Mouse (Mus musculus) embryonic facial prominence, embryonic 11.5 days (tissue): ENCODE measurements around the gene Macrod2. TPM values are rescaled to one million over a fixed set of nuclear protein-coding genes. Genes with fewer than 3 reads are reported as not detected.

ENCODE experiments used
- ATAC-seq: fragments of 200-750 bp; cut with Nextera tagmentation; replicated peaks from 2 replicates; pipeline ENCODE4 v1.8.0; 2017; ENCODE audit warnings: low read depth; ENCODE audit not compliant: insufficient number of reproducible peaks, low FRiP score, low TSS enrichment
- DNase-seq: peaks from one replicate; pipeline ENCODE4 v3.0.0-alpha.2; 2015; ENCODE audit warnings: low spot score
- H3K27ac ChIP-seq: fragments of 300-500 bp; sonication (generic); replicated peaks from 2 replicates; pipeline ENCODE4 v1.5.1; 2014; ENCODE audit warnings: mild to moderate bottlenecking, low read depth, low read length, control low read depth
- H3K27me3 ChIP-seq: fragments of 300-500 bp; sonication (generic); 2 replicates; pipeline ENCODE4 v1.6.1; 2014; ENCODE audit warnings: mild to moderate bottlenecking, low read length, moderate library complexity, mixed read lengths; ENCODE audit not compliant: control insufficient read depth, insufficient read depth
- H3K36me3 ChIP-seq: fragments of 300-500 bp; sonication (generic); replicated peaks from 2 replicates; pipeline ENCODE4 v1.6.1; 2014; ENCODE audit warnings: low read depth, mild to moderate bottlenecking, low read length, moderate library complexity, mixed read lengths; ENCODE audit not compliant: control insufficient read depth, insufficient read depth
- H3K4me1 ChIP-seq: fragments of 300-500 bp; sonication (generic); 2 replicates; pipeline ENCODE4 v1.6.1; 2014; ENCODE audit warnings: low read length, mixed read lengths; ENCODE audit not compliant: control insufficient read depth, insufficient read depth
- H3K4me2 ChIP-seq: fragments of 300-500 bp; sonication (generic); 2 replicates; pipeline ENCODE4 v1.6.1; 2014; ENCODE audit warnings: low read depth, mild to moderate bottlenecking, control low read depth, low read length, moderate library complexity
- H3K4me3 ChIP-seq: fragments of 300-500 bp; sonication (generic); 2 replicates; pipeline ENCODE4 v1.5.1; 2014; ENCODE audit warnings: low read depth, low read length, control low read depth
- H3K9ac ChIP-seq: fragments of 300-500 bp; sonication (generic); replicated peaks from 2 replicates; pipeline ENCODE4 v1.6.1; 2014; ENCODE audit warnings: mild to moderate bottlenecking, control low read depth, low read length
- H3K9me3 ChIP-seq: fragments of 300-500 bp; sonication (generic); replicated peaks from 2 replicates; pipeline ENCODE4 v1.6.1; 2016; ENCODE audit warnings: mild to moderate bottlenecking, low read length, inconsistent platforms, mixed read lengths; ENCODE audit not compliant: control insufficient read depth
- WGBS: fragments of 180-500 bp; shearing (Covaris S2); extraction: QIAGEN DNeasy Blood & Tissue Kit; methylation state at CpG from one replicate; pipeline ENCODE4 v1.1.7; 2014; 5-methylcytosine and 5-hydroxymethylcytosine counted together
- polyA plus RNA-seq: library from polyadenylated mRNA; unstranded; fragments of >200 nt; fragmentation: Nextera tagmentation; extraction: Ambion mirVana; gene quantifications from 2 replicates; pipeline ENCODE4 v1.2.1, GENCODE M21; 2014

Gene Macrod2
- polyA plus RNA-seq, 1 experiment from 2014 or later: 33.8 TPM

- Histone ChIP-seq H3K9ac (no peak overlapping the region), H3K4me2 (no peak overlapping the region), H3K27ac (no peak overlapping the region), H3K27me3 (no peaks in the 10 kb centered on the region), H3K9me3 (no peaks in the 10 kb centered on the region), H3K4me1 (no peaks in the 10 kb centered on the region), H3K4me3 (no peak overlapping the region), H3K36me3 (no peaks in the 10 kb centered on the region)
- DNase-seq: no peak
- ATAC-seq: no peak
- 59% methylated on average over 4 of the region's 4 CpGs for WGBS
These were observed 1855.3 kb downstream of the Macrod2 start for GRCm38 (mm10) chr2:142250383-142250782.

- no peaks in the 10 kb centered on the region for H3K9me3 ChIP-seq
- H3K27me3 ChIP-seq: no peaks in the 10 kb centered on the region
- H3K36me3 ChIP-seq: no peaks in the 10 kb centered on the region
- no peak overlapping the region for H3K27ac ChIP-seq
- H3K4me1 ChIP-seq: no peaks in the 10 kb centered on the region
- H3K4me2 ChIP-seq: no peak overlapping the region
- H3K4me3 ChIP-seq: no peak overlapping the region
- DNase-seq (no peak), ATAC-seq (no peak)
- WGBS: 74% methylated on average over 2 of the region's 2 CpGs
- H3K9ac ChIP-seq: no peak overlapping the region
These were observed 1856.4 kb downstream of the Macrod2 start for GRCm38 (mm10) chr2:142251518-142251917.

- no peak overlapping the region for H3K9ac ChIP-seq
- H3K27me3 ChIP-seq: no peaks in the 10 kb centered on the region
- H3K4me1 ChIP-seq: no peaks in the 10 kb centered on the region
- H3K9me3 ChIP-seq: no peaks in the 10 kb centered on the region
- no peak overlapping the region for H3K4me2 ChIP-seq
- no peak overlapping the region for H3K4me3 ChIP-seq
- no peak overlapping the region for H3K27ac ChIP-seq
- 17% methylated on average over 11 of the region's 11 CpGs for WGBS
- no peaks in the 10 kb centered on the region for H3K36me3 ChIP-seq
- ATAC-seq (peak; percentile 67; the same call in 1 of the 2 replicates), DNase-seq (peak; percentile 86)
These were observed 1858.8 kb downstream of the Macrod2 start for GRCm38 (mm10) chr2:142253913-142254312.

- Histone ChIP-seq H3K27me3 (no peaks in the 10 kb centered on the region), H3K4me2 (no peak overlapping the region), H3K36me3 (no peaks in the 10 kb centered on the region), H3K4me1 (no peaks in the 10 kb centered on the region), H3K9ac (no peak overlapping the region), H3K9me3 (no peaks in the 10 kb centered on the region), H3K4me3 (no peak overlapping the region), H3K27ac (no peak overlapping the region)
- 85% methylated on average over 6 of the region's 6 CpGs for WGBS
- DNase-seq: no peak
- no peak for ATAC-seq
These were observed 1859.5 kb downstream of the Macrod2 start for GRCm38 (mm10) chr2:142254566-142254965.

GRCm38 (mm10) chr2:142257501-142257900 is 1862.4 kb downstream of the Macrod2 start:
- H3K27me3 ChIP-seq: no peaks in the 10 kb centered on the region
- no peak overlapping the region for H3K4me3 ChIP-seq
- H3K4me2 ChIP-seq: no peak overlapping the region
- H3K9ac ChIP-seq: no peak overlapping the region
- 93% methylated on average over 1 of the region's 1 CpGs for WGBS
- no peak overlapping the region for H3K27ac ChIP-seq
- H3K36me3 ChIP-seq: no peaks in the 10 kb centered on the region
- ATAC-seq (no peak), DNase-seq (no peak)
- H3K9me3 ChIP-seq: no peaks in the 10 kb centered on the region
- H3K4me1 ChIP-seq: no peaks in the 10 kb centered on the region

- Histone ChIP-seq H3K9me3 (no peaks in the 10 kb centered on the region), H3K9ac (no peak overlapping the region), H3K27ac (no peak overlapping the region), H3K4me2 (no peak overlapping the region), H3K4me3 (no peak overlapping the region), H3K36me3 (no peaks in the 10 kb centered on the region), H3K27me3 (no peaks in the 10 kb centered on the region), H3K4me1 (no peaks in the 10 kb centered on the region)
- ATAC-seq: no peak
- DNase-seq: no peak
- 89% methylated on average over 6 of the region's 6 CpGs for WGBS
These were observed 1865.9 kb downstream of the Macrod2 start for GRCm38 (mm10) chr2:142261046-142261445.

GRCm38 (mm10) chr2:142264697-142265096 is 1869.6 kb downstream of the Macrod2 start:
- H3K27me3 ChIP-seq: no peaks in the 10 kb centered on the region
- H3K4me2 ChIP-seq: no peak overlapping the region
- H3K4me1 ChIP-seq: no peaks in the 10 kb centered on the region
- no peak overlapping the region for H3K4me3 ChIP-seq
- no peak overlapping the region for H3K27ac ChIP-seq
- no peak for DNase-seq
- 87% methylated on average over 2 of the region's 2 CpGs for WGBS
- no peak for ATAC-seq
- H3K36me3 ChIP-seq: no peaks in the 10 kb centered on the region
- H3K9me3 ChIP-seq: no peaks in the 10 kb centered on the region
- no peak overlapping the region for H3K9ac ChIP-seq

GRCm38 (mm10) chr2:142267836-142268235 is 1872.7 kb downstream of the Macrod2 start:
- 96% methylated on average over 2 of the region's 2 CpGs for WGBS
- ATAC-seq: no peak
- H3K9ac ChIP-seq: no peak overlapping the region

More at GRCm38 (mm10) chr2:142267836-142268235, 1872.7 kb downstream of the Macrod2 start:
- Histone ChIP-seq H3K9me3 (no peaks in the 10 kb centered on the region), H3K36me3 (no peaks in the 10 kb centered on the region), H3K4me3 (no peak overlapping the region), H3K27ac (no peak overlapping the region), H3K4me2 (no peak overlapping the region), H3K27me3 (no peaks in the 10 kb centered on the region), H3K4me1 (no peaks in the 10 kb centered on the region)
- no peak for DNase-seq
